11 mouse cellular contexts compared by ENCODE assay signal in genomic region chr6:88984863-88985262, GRCm38 (mm10).
"Had no signal": no experiment of that assay in that cellular context is flagged by ENCODE, and none has a peak within 500 bp of the region (broad histone marks: within the 10 kb centered on the region; RNA-seq: fewer than 3 reads in every experiment).

No protein-coding gene starts in this region.

- H3K9me3 ChIP-seq: limb, embryonic 13.5 days had no signal

- H3K27ac ChIP-seq: layer of hippocampus, adult 2 months; limb, embryonic 13.5 days; liver, embryonic 14.5 days; stomach, postnatal 0 days had no signal

- DNase-seq: kidney, adult 8-10 months; kidney, postnatal 10 days; kidney, postnatal 4 days; lung, adult 18-20 months; lung, postnatal 36 days; right cerebral cortex, adult 18-20 months; thymus, postnatal 4 days had no signal

- H3K36me3 ChIP-seq: limb, embryonic 13.5 days had no signal

- H3K4me3 ChIP-seq: layer of hippocampus, adult 2 months; limb, embryonic 13.5 days had no signal
